ENCODE assay signal across 8 mouse cellular contexts in genomic region chr12:41486331-41486730, GRCm38 (mm10). TPM values are rescaled to one million over a fixed set of nuclear protein-coding genes. Genes with fewer than 3 reads are reported as not detected.
DNase-seq lines count a peak whose midpoint lies in the region; ATAC-seq and TF ChIP-seq lines count a peak whose summit lies in the region.

Gene Lrrn3, minus strand, starts transcription at chr12:41486431.

- peak within 1 kb of the TSS; percentile 91 for H3K4me3 ChIP-seq in layer of hippocampus, adult 2 months
- H3K4me3 ChIP-seq in midbrain, embryonic 13.5 days (replicated peaks): peak within 1 kb of the TSS; percentile 57

- TF ChIP-seq POLR2A in brain, embryonic 14.5 days (IDR thresholded peaks at IDR 0.05; ENCODE audit: borderline replicate concordance, extremely low read depth, insufficient read depth, insufficient read length, poor library complexity, severe bottlenecking): no peak

- no peaks in the 10 kb centered on the region for H3K9me3 ChIP-seq in midbrain, embryonic 13.5 days

- H3K4me2 ChIP-seq in midbrain, embryonic 13.5 days (replicated peaks): peak within 1 kb of the TSS; percentile 64

- peak; percentile 12 for ATAC-seq in inflammation-experienced regulatory T-cells, adult 6 months
- ATAC-seq in midbrain, embryonic 13.5 days: peak; percentile 17; the same call in 1 of the 2 replicates

- no peak for DNase-seq in layer of hippocampus, adult 2 months (ENCODE audit: low spot score in 2 of 2)
- DNase-seq in layer of hippocampus, adult 9-11 months: no peak
- no peak for DNase-seq in brain, embryonic 14.5 days (ENCODE audit: low read depth)
- no peak for DNase-seq in gastrocnemius, adult 8-10 months (ENCODE audit: low spot score in 2 of 2)
- DNase-seq in embryo, embryonic 10 days (ENCODE audit: low spot score): no peak
- DNase-seq in spleen, adult 12 weeks (ENCODE audit: low spot score): no peak

- no peak for TF ChIP-seq CTCF in layer of hippocampus, adult 2 months (conservative IDR thresholded peaks at IDR 0.05)
- no peak for TF ChIP-seq CTCF in brain, embryonic 14.5 days (IDR thresholded peaks at IDR 0.05; ENCODE audit: borderline replicate concordance, extremely low read depth, insufficient read depth, insufficient read length)

- no peaks in the 10 kb centered on the region for H3K27me3 ChIP-seq in midbrain, embryonic 13.5 days

- peak within 1 kb of the TSS; percentile 88 for H3K27ac ChIP-seq in layer of hippocampus, adult 2 months
- H3K27ac ChIP-seq in midbrain, embryonic 13.5 days: peak within 1 kb of the TSS; percentile 94

- 83% methylated on average over 1 of the region's 1 CpGs for WGBS in midbrain, embryonic 13.5 days

- peak within 1 kb of the TSS; percentile 83 for H3K9ac ChIP-seq in midbrain, embryonic 13.5 days (replicated peaks)

- H3K4me1 ChIP-seq in midbrain, embryonic 13.5 days (replicated peaks): peaks cover 28% of the 10 kb centered on the region

- no peaks in the 10 kb centered on the region for H3K36me3 ChIP-seq in midbrain, embryonic 13.5 days

RNA-seq across cellular contexts. Expression of gene Lrrn3, which starts in this region (rescaled TPM):
- 10 to 100 TPM; 63.6 to 70.4 TPM for total RNA-seq in layer of hippocampus, adult 2 months (2021)
- polyA plus RNA-seq in brain, embryonic 14.5 days (2012; rRNA removed): 33.1 and 50.8 TPM in 2 replicates
- 1 to 10 TPM; 4.3 to 5.8 (median 5.0) TPM for polyA plus RNA-seq in inflammation-experienced regulatory T-cells, adult 6 months (2017; shearing (Covaris generic))
- 78.4 and 82.4 TPM in 2 replicates for polyA plus RNA-seq in midbrain, embryonic 13.5 days (2015; fragmentation: Nextera tagmentation; extraction: Ambion mirVana)
- total RNA-seq in gastrocnemius, adult 8-10 months (2022): under 1 TPM; 0.22 to 0.29 (median 0.27) TPM

Comparison
In these comparisons a context has a peak if more than half of its experiments do, and no peak if none do; other contexts are left out.
1. RNA of gene Lrrn3 (total RNA-seq): 63.6 to 70.4 TPM in layer of hippocampus, adult 2 months; 0.22 to 0.29 TPM in gastrocnemius, adult 8-10 months; every median in the first group is over 10 times any median in the second.